Mouse (Mus musculus) small intestine, adult 2 months (tissue): ENCODE results near the gene Sox8.

Experiments
- CTCF ChIP-seq: fragments of 200-500 bp; IDR thresholded peaks from 2 replicates; pipeline ENCODE4 v1.5.1; 2012; ENCODE audit warnings: low read depth, mild to moderate bottlenecking, control low read depth, inconsistent platforms, low read length, moderate library complexity, mixed read lengths; ENCODE audit not compliant: insufficient replicate concordance, insufficient read length; ENCODE audit errors: extremely low read depth
- POLR2A ChIP-seq: fragments of 200-500 bp; IDR thresholded peaks from 2 replicates; pipeline ENCODE4 v1.6.1; 2012; ENCODE audit warnings: low read depth, mild to moderate bottlenecking, control low read depth, inconsistent platforms, low read length, moderate library complexity

DNA sequence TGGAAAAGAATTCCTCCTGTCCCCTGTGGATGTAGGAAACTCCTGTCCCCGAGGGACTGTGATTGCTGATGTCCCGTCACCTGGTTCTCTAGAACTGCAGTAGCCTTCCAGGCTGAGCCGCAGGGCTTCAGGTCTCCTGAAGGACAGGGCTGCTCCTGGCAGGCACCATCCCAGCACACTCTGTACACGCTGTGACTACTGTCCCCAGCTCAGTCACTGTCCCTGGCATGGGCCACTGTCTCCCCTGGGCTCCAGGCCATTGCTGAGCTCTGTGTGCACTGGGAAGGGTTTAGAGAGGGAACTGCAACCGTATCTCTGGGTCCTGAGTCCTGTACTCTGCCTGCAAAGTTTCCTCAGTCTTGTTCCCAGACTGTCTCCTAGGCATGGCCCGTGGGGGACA is 21.9 kb upstream of the Sox8 start:
- TF ChIP-seq CTCF: no peak
- no peak for TF ChIP-seq POLR2A
